Mouse (Mus musculus) heart, postnatal 0 days (tissue): ENCODE results near the gene Cacna2d4.

Experiments
- CTCF ChIP-seq: IDR thresholded peaks from 2 replicates; pipeline ENCODE4 v1.5.1; 2016; ENCODE audit warnings: antibody characterized with exemption, control low read depth, low read depth
- EP300 ChIP-seq: IDR thresholded peaks from 2 replicates; pipeline ENCODE4 v1.6.1; 2016; ENCODE audit warnings: antibody characterized with exemption, low read depth

DNA sequence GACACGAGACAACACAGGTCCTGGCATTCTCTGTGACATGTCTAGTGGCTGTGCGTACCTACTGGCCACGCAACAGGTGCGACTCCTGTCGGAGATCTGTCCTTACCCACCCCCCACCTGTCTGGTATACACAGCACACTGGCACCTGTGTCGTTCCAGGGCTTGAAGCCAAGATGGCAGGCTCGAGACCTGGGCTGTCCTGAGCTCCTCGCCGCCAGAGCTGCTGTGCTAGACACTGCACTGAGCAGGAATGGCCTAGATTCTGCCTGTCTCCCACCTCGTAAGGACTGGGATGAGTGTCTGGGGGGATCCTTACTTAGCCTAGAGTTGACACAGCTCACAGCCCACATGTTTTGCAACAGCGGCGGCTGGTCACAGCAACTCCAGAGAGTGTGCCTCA lies 11.1 kb upstream of the Cacna2d4 start:
- TF ChIP-seq CTCF (no peak), EP300 (no peak)
